In the genomic region with DNA sequence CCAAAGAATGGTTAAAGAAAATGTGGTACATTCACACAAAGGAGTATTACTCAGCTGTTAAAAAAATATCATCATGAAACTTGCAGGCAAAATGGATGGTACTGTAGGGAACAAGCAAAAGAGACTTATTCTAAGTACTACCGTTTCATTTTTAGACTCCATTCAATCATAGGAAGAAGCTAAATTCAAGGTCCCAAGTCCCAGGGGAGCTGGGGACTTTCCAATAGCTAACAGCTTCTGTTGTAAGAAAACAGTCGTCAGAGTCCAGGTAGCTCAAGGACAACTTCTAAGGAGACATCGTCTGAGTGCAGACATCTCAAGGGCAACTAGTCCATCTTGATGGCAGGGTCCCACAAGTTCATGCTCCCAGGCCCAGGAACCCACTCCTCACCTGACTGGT, we compare ENCODE assay signal across 25 mouse cellular contexts.
"Had no signal": no experiment of that assay in that cellular context is flagged by ENCODE, and none has a peak within 500 bp of the region (broad histone marks: within the 10 kb centered on the region; RNA-seq: fewer than 3 reads in every experiment).

No protein-coding gene starts in this region.

- H3K27me3 ChIP-seq: heart, embryonic 12.5 days; hindbrain, embryonic 12.5 days; intestine, embryonic 15.5 days; kidney, embryonic 15.5 days; limb, embryonic 13.5 days; limb, embryonic 15.5 days; liver, embryonic 12.5 days had no signal

- H3K4me3 ChIP-seq: gastrocnemius, adult 2 months; heart, embryonic 10.5 days; heart, embryonic 12.5 days; hindbrain, embryonic 10.5 days; hindbrain, embryonic 12.5 days; intestine, embryonic 15.5 days; kidney, embryonic 15.5 days; layer of hippocampus, adult 2 months; left cerebral cortex, adult 2 months; limb, embryonic 13.5 days; limb, embryonic 15.5 days; liver, embryonic 12.5 days had no signal

- H3K4me1 ChIP-seq: heart, embryonic 10.5 days; heart, embryonic 12.5 days; hindbrain, embryonic 10.5 days; hindbrain, embryonic 12.5 days; intestine, embryonic 15.5 days; kidney, embryonic 15.5 days; limb, embryonic 13.5 days; limb, embryonic 15.5 days; liver, embryonic 12.5 days had no signal

- DNase-seq: gastrocnemius, adult 2 months; gastrocnemius, postnatal 10 days; gastrocnemius, postnatal 25 days; heart, adult 18-20 months; heart, postnatal 10 days; heart, postnatal 4 days; kidney, adult 18-20 months; kidney, adult 9 months; kidney, postnatal 14 days; kidney, postnatal 36 days; left cerebral cortex, postnatal 4 days had no signal

- H3K27ac ChIP-seq: gastrocnemius, adult 2 months; heart, embryonic 10.5 days; hindbrain, embryonic 10.5 days; hindbrain, embryonic 12.5 days; hindbrain, embryonic 14.5 days; intestine, embryonic 15.5 days; kidney, embryonic 15.5 days; kidney, postnatal 0 days; layer of hippocampus, adult 2 months; left cerebral cortex, adult 2 months; limb, embryonic 13.5 days; limb, embryonic 15.5 days; liver, embryonic 12.5 days; liver, embryonic 14.5 days had no signal
